Mouse (Mus musculus) 3T3-L1 (cell line): ENCODE results near the gene Iqcc.

ENCODE experiments used
- DNase-seq: peaks from one replicate; pipeline ENCODE4 v3.0.0-alpha.2; 2015; ENCODE audit warnings: low read depth, low spot score

Gene Iqcc

DNA sequence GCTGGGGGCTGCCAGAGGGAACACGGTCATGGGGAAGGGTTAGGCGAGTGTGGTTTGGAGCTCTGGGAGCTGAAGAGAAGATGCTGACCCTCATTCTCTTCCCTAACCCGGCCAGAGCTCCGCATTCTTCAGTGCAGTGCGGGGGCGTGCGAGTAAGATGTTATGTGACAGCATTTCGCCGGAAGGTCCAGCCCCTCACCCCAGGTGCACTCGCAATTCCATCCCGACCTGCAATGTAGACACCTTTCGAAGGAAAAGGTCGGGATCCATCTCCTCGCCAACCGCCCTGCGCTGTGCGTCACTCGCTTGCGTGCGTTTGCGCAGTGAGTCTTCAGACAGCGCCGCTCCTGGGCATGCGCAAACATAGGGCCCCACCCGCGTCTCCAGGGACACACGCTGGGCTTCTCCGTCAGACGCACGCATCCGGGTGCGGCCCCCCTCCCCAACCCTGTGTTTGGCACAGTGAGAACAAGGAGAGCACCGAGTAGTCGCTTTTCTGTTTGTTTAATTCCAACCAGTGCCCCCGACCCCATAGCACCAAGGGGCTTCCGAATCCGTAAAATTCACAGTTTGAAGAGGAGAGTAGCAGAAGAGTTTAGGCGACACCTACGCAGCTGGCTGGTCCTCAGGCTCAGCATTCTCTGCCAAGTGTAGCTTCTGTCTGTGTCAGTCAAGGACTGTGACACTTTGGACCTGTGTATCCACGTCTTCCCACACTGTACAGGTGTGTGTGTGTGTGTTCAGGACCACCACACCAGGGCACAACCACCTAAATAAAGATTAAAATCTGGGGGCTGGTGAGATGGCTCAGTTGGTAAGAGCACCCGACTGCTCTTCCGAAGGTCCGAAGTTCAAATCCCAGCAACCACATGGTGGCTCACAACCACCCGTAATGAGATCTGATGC is at the start of gene Iqcc:
Iqcc (minus strand) TSS at position 314 of the 906 bp plus-strand sequence.
- peak; percentile 92 for DNase-seq

DNA sequence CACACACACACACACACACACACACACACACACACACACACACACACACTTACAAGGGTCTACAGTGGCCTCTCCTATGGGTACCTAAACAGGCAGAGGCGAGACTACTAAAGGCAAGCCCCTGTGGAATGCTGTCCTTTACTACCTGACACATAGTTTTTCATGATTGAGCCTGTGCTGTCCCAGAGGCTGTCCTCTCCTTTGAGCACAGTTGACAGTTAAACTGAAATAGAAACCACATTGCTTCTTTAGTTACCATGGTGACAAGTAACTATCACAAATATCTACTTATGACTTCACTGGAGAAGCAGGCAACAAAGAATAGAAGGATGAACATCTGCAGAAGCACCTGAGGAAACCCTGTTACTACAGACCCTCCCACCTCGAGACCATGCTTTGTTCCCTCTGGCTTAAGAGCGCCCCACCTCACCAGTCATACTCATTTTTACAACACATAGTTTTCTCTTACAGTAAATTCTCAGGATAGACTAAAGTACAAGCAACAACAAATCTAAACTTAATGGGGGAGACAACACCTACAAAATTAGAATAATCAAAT is 43.4 kb upstream of the Iqcc start:
- DNase-seq, result no peak

- no peak for DNase-seq
These were observed 42.7 kb upstream of the Iqcc start for GRCm38 (mm10) chr4:129661584-129661983.

- no peak for DNase-seq
These were observed 35.9 kb upstream of the Iqcc start for GRCm38 (mm10) chr4:129654770-129655169.

GRCm38 (mm10) chr4:129650359-129650758 is 31.5 kb upstream of the Iqcc start:
- no peak for DNase-seq

DNA sequence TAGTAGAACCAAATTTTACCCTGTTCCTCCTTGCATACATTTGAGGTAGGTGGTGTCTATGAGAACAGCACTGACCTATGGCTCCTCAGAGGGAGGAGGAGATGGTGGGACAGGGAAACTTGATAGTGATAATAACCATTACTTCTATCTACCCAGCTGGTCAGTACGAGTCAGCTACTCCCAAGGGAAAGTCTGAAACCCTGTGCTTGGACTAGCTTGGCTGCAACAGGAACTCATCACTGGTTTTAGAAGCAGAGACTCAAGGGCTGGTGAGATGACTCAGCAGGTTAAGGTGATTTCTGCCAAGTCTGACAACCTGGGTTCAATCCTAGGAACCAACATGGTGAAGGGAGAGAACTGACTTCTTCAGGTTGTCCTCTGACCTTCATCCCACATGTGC is 29.8 kb upstream of the Iqcc start:
- DNase-seq, result peak; percentile 86

- no peak for DNase-seq
These were observed 26.3 kb upstream of the Iqcc start for GRCm38 (mm10) chr4:129645204-129645603.

DNA sequence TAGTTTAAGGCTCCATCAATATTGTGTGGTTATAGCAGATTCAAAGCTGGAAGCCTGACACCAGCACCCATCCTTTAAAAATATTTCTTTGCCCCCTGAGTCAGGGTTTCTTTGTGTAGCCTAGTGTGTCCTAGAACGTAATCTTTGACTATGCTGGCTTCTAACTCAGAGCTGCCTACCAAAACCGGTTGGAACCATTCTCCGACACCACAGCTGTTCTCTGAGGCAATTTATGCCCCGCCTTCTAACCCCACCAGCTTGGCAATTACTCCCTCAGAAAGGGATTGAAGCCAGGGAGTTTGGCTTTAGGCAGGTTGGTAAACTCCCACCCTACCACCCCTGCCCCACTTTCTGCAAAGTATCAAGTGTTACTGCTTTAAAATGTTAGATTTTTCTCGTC is 22.9 kb upstream of the Iqcc start:
- DNase-seq, result peak; percentile 49

DNA sequence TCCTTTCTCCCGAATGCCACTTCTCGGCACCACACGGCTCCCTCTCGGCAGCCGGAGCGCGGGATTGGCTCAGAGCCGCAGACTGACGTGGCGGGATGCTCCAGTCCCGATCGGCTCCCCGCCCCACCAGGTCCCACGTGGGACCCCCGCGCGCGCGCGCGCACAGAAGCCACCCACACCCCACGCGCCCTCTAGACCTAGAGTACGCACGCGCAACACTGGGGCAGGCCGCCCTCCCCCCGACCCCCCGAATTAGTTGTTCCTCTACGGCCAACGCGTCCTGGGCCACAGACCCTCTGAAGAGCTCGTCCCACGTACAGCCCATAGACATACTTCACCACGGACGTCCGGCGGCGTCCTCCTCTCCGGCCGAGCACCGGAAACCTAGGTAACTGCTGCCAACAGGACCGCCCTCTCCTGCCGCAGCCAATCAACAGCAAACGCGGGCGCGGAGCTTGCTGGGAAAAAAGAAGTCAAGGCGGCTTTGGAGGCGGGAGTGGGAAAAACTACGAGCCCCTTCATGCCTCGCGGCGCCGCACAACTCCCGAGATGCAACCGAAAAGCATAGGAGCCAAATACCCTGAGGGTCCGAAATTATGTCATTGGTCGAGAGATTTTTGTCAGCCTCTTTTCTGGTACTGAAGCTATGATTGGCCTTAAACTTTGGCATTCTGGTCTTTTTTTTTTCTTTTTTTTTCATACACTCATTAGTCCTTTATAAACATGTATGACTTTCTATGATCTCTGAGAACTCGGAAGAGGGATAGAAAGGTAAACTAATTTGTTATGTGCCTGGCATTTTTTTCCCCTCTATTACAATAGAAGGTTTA is 22.0 kb upstream of the Iqcc start, which contains the start of gene Txlna:
Txlna (minus strand) TSS at position 428 of the 830 bp plus-strand sequence.
- peak; percentile 100 for DNase-seq

GRCm38 (mm10) chr4:129640101-129640637 is 21.3 kb upstream of the Iqcc start:
- DNase-seq, result peak; percentile 68

- DNase-seq, result no peak
These were observed 20.3 kb upstream of the Iqcc start for GRCm38 (mm10) chr4:129639221-129639620.

- no peak for DNase-seq
These were observed 15.0 kb upstream of the Iqcc start for GRCm38 (mm10) chr4:129633852-129634251.

DNA sequence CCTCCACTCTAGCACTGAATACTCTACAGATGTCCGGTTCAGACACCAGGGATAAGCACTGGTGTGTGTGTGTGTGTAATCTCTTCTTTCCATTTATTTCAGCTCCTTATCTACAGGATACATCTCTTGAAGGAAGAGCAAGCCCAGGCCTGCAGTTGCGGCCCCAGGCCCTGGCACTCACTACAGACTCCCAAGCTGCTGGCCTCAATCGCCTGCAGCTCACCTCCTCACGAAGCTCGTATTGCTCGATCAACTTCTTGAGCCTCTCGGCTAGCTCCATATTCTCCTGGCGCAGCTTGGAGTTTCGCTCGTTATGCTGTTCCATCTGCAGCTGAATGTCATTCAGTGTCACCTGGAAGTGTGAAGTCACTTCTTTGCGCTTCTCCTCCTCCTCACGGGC is 13.0 kb upstream of the Iqcc start:
- DNase-seq, result no peak

DNA sequence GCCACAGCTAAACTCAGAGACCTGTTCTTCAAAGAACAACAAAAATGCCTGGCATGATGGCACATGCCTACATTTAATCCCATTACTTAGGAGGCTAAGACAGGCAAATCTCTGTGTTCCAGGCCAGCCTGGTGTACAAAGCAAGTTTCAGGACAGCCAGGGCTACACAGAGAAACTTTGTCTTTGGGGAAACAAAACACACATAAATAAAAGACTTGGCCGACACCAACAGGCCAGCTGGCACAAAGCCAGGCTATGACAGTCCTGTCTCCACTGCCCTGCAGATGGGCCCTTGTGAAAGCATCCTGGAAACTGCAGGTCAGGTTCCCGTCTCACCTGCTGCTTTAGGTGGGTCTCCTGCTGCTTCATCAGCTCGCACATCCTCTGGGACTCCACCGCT is 12.0 kb upstream of the Iqcc start:
- DNase-seq, result no peak

DNA sequence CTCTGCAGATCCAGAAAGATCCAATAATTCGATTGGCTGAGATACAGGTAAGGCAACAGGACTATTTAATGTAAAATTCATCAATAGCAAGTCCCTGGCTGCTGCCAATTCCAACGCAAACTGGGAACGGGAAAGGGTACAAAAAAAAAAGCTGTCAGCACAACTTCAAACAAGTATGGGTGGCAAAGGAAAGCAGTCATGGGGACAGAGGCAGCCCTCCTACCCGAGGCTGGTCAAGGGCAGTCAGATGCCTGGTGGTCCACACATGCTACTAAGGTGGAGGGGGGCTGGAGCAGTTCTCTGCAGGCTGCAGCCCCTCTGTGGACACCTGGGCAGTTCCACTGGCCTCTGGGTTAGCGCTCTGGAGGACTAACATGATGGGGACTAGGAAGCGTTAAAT is 7.1 kb upstream of the Iqcc start:
- DNase-seq, result no peak

GRCm38 (mm10) chr4:129625496-129625895 is 6.6 kb upstream of the Iqcc start:
- no peak for DNase-seq

DNA sequence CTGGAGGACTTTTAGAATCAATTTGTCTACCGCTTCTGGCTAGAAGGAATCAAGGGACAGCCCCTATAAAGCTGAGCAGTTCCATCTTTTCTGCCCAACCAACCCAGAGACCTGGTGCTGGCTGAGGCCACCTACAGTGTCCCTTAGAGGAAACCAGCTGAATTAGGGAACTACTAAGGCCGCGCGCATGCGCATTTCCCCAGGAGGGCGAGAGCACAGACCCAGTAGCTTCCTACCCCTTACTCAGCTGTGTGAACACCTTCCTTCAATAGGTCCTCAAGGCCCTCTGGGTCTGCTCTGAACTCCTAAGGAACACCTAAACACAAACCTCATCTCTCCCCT is 6.1 kb upstream of the Iqcc start:
- DNase-seq, result no peak

GRCm38 (mm10) chr4:129624281-129625028 is 5.6 kb upstream of the Iqcc start:
- peak; percentile 93 for DNase-seq

- no peak for DNase-seq
These were observed 4.8 kb upstream of the Iqcc start, which contains the start of gene Ccdc28b for GRCm38 (mm10) chr4:129623681-129624091. TSS of gene Ccdc28b (minus strand) at chr4:129623947.

GRCm38 (mm10) chr4:129622803-129623535 is 4.1 kb upstream of the Iqcc start:
- no peak for DNase-seq
